Mouse (Mus musculus): ENCODE measurements around the gene Syt16. TPM values are rescaled to one million over a fixed set of nuclear protein-coding genes. Genes with fewer than 3 reads are reported as not detected.

The Syt16 gene
- polyA plus RNA-seq, 1 experiment from 2014 or later: 12.1 TPM

DNA sequence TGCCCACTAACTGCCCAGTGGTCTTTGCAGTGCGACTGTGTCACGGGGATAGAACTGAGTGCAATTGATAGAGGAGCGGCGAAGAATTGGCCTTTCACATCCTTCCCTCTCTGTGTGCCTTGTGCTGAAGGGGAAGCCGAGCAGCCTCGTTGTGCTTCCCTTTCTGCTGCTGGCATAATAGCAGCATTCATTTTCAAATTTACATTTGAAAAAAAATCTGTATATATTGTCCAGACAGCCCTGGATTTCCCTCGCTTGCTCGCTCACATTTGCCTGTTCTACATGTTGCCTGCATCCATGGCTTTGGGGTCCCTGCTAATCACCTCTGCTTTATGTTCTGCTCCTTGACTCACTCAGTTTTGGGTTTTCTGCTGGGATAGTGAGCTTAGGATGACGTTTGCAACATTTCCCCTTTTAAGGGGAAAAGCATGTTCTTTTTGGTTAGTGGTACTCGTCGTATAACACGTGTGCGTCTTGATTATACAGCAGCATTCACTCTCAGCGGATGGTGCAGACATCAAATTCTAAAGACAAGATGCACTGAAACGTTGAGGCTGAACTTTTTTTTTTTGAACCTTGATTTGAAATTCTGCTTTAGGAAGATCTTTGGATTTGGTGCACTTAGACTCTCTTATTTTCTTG lies 271.3 kb downstream of the Syt16 start:
- Histone ChIP-seq H3K4me2 (no peak overlapping the region), H3K9ac (no peak overlapping the region), H3K4me3 (replicated peaks) (no peak overlapping the region), H3K36me3 (replicated peaks) (no peaks in the 10 kb centered on the region), H3K27ac (peak overlapping the region; percentile 51; the same call in 1 of the 2 replicates), H3K9me3 (no peaks in the 10 kb centered on the region), H3K27me3 (no peaks in the 10 kb centered on the region), H3K4me1 (peaks cover 4% of the 10 kb centered on the region)
- ATAC-seq (ENCODE audit: low FRiP score): peak; percentile 60; the same call in 1 of the 2 replicates
- WGBS: 54% methylated on average over 15 of the region's 15 CpGs

- 94% methylated on average over 17 of the region's 17 CpGs for WGBS
- Histone ChIP-seq H3K36me3 (replicated peaks) (no peaks in the 10 kb centered on the region), H3K27ac (no peak overlapping the region), H3K4me3 (replicated peaks) (no peak overlapping the region), H3K27me3 (no peaks in the 10 kb centered on the region), H3K9me3 (no peaks in the 10 kb centered on the region), H3K9ac (no peak overlapping the region), H3K4me1 (no peaks in the 10 kb centered on the region; the same call in 1 of the 2 replicates), H3K4me2 (no peak overlapping the region)
- ATAC-seq (ENCODE audit: low FRiP score): no peak
Observed at GRCm38 (mm10) chr12:74272545-74272944, 275.1 kb downstream of the Syt16 start.

GRCm38 (mm10) chr12:74277265-74277664 lies 279.8 kb downstream of the Syt16 start:
- Histone ChIP-seq H3K4me2 (no peak overlapping the region), H3K4me3 (replicated peaks) (no peak overlapping the region), H3K9ac (no peak overlapping the region), H3K36me3 (replicated peaks) (no peaks in the 10 kb centered on the region), H3K4me1 (no peaks in the 10 kb centered on the region), H3K9me3 (no peaks in the 10 kb centered on the region), H3K27me3 (no peaks in the 10 kb centered on the region), H3K27ac (no peak overlapping the region)
- WGBS: 90% methylated on average over 5 of the region's 5 CpGs
- no peak for ATAC-seq (ENCODE audit: low FRiP score)

- WGBS: 85% methylated on average over 4 of the region's 4 CpGs
- Histone ChIP-seq H3K27ac (no peak overlapping the region), H3K36me3 (replicated peaks) (no peaks in the 10 kb centered on the region), H3K9ac (no peak overlapping the region), H3K4me3 (replicated peaks) (no peak overlapping the region), H3K4me1 (peaks cover 10% of the 10 kb centered on the region), H3K9me3 (no peaks in the 10 kb centered on the region), H3K4me2 (no peak overlapping the region), H3K27me3 (peaks cover 20% of the 10 kb centered on the region)
- no peak for ATAC-seq (ENCODE audit: low FRiP score)
Observed at GRCm38 (mm10) chr12:74281403-74281802, 283.9 kb downstream of the Syt16 start.

DNA sequence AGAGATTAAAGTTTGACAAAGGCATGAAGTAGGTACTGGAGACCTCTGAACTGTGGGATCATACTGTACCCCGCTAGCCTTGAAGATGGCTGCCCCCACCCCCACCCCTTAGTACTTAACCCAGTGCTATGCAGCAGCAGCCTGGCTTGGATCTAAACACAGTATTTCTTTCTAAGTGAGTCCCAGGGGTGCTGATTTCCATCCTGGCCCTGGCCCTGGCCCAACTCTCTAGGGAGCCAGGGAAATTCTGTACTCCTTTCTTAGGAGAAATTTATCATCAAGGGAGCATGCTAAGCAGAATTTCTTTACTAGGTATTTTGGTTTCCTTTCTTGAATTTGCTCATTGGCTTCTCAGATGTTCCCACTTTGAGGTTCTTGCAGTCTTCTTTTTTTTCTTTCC lies 285.4 kb downstream of the Syt16 start:
- H3K9ac ChIP-seq: no peak overlapping the region
- H3K27me3 ChIP-seq: peaks cover 20% of the 10 kb centered on the region
- no peak overlapping the region for H3K4me2 ChIP-seq
- WGBS: 72% methylated on average over 1 of the region's 1 CpGs
- H3K9me3 ChIP-seq: no peaks in the 10 kb centered on the region
- H3K4me3 ChIP-seq (replicated peaks): no peak overlapping the region
- H3K4me1 ChIP-seq: peaks cover 10% of the 10 kb centered on the region
- no peaks in the 10 kb centered on the region for H3K36me3 ChIP-seq (replicated peaks)
- no peak overlapping the region for H3K27ac ChIP-seq
- ATAC-seq (ENCODE audit: low FRiP score): no peak

- peaks cover 11% of the 10 kb centered on the region for H3K4me1 ChIP-seq
- peak overlapping the region; percentile 91 for H3K4me2 ChIP-seq
- H3K4me3 ChIP-seq (replicated peaks): peak overlapping the region; percentile 42
- under 1% methylated on average over 49 of the region's 49 CpGs for WGBS
- no peak overlapping the region for H3K27ac ChIP-seq
- H3K36me3 ChIP-seq (replicated peaks): no peaks in the 10 kb centered on the region
- no peaks in the 10 kb centered on the region for H3K9me3 ChIP-seq
- peak overlapping the region; percentile 47 for H3K9ac ChIP-seq
- peaks cover 20% of the 10 kb centered on the region for H3K27me3 ChIP-seq
- ATAC-seq (ENCODE audit: low FRiP score): peak; percentile 98
Observed at GRCm38 (mm10) chr12:74284020-74284684, 286.7 kb downstream of the Syt16 start.

DNA sequence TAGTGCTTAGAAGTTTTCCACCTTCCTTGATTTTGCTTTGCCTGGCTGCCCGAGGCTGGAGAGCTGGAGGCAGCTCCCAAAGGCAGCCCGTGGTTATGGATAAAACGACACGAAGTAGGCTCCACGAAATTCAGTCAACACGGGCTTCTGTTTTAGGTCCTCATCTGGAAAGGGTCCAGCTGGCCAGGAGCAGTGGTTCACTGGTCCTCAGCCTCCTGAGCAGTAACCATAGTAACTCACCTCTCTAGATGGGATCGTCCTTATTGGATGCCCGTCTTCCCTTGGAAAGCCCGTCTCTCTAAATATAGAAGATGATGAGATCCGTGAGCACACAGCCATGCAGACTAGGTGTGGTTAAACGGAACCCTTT lies 287.2 kb downstream of the Syt16 start:
- peaks cover 20% of the 10 kb centered on the region for H3K27me3 ChIP-seq
- WGBS: 3% methylated on average over 11 of the region's 11 CpGs
- H3K36me3 ChIP-seq (replicated peaks): no peaks in the 10 kb centered on the region
- H3K4me3 ChIP-seq (replicated peaks): peak overlapping the region; percentile 42
- H3K9ac ChIP-seq: peak overlapping the region; percentile 47; the same call in 1 of the 2 replicates
- H3K9me3 ChIP-seq: no peaks in the 10 kb centered on the region
- peak; percentile 11; the same call in 1 of the 2 replicates for ATAC-seq (ENCODE audit: low FRiP score)
- peaks cover 13% of the 10 kb centered on the region for H3K4me1 ChIP-seq
- peak overlapping the region; percentile 91 for H3K4me2 ChIP-seq
- no peak overlapping the region for H3K27ac ChIP-seq

- Histone ChIP-seq H3K27ac (no peak overlapping the region), H3K4me2 (no peak overlapping the region), H3K4me1 (peaks cover 4% of the 10 kb centered on the region; the same call in 1 of the 2 replicates), H3K9me3 (no peaks in the 10 kb centered on the region), H3K4me3 (replicated peaks) (no peak overlapping the region), H3K27me3 (peaks cover 3% of the 10 kb centered on the region; the same call in 1 of the 2 replicates), H3K9ac (no peak overlapping the region), H3K36me3 (replicated peaks) (no peaks in the 10 kb centered on the region)
- no peak for ATAC-seq (ENCODE audit: low FRiP score)
- 86% methylated on average over 4 of the region's 4 CpGs for WGBS
Observed at GRCm38 (mm10) chr12:74290983-74291382, 293.5 kb downstream of the Syt16 start.

GRCm38 (mm10) chr12:74293624-74294023 lies 296.2 kb downstream of the Syt16 start:
- Histone ChIP-seq H3K27me3 (no peaks in the 10 kb centered on the region), H3K9me3 (no peaks in the 10 kb centered on the region), H3K9ac (no peak overlapping the region), H3K4me2 (no peak overlapping the region), H3K4me1 (peaks cover 4% of the 10 kb centered on the region; the same call in 1 of the 2 replicates), H3K27ac (no peak overlapping the region), H3K36me3 (replicated peaks) (no peaks in the 10 kb centered on the region), H3K4me3 (replicated peaks) (no peak overlapping the region)
- 4% methylated on average over 4 of the region's 4 CpGs for WGBS
- 0 out of 2 replicates have a peak, but pooled peaks have one; percentile 30 for ATAC-seq (ENCODE audit: low FRiP score)

DNA sequence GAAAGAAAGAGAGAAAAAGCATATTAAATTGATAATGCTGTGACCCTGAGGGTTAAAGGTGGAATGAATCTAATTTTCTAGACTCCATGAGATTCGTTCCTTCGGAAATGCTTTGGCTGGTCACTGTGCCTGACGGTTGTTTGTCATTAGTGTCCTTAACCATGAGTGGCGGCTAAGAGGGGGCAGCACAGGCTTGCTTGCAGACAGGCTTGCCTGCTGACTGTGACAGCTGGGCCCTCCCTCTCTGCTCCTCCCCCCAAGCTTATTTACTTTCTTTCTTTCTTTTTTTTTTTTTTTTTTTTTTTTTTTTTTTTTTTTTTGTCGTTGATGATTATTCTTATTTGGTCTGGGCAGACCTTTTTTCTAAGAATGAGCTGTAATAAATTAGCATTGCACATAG lies 298.9 kb downstream of the Syt16 start:
- Histone ChIP-seq H3K4me1 (no peaks in the 10 kb centered on the region), H3K9me3 (no peaks in the 10 kb centered on the region), H3K36me3 (replicated peaks) (no peaks in the 10 kb centered on the region), H3K27me3 (no peaks in the 10 kb centered on the region), H3K27ac (no peak overlapping the region), H3K4me2 (no peak overlapping the region), H3K4me3 (replicated peaks) (no peak overlapping the region), H3K9ac (no peak overlapping the region)
- ATAC-seq (ENCODE audit: low FRiP score): no peak
- 50% methylated on average over 5 of the region's 5 CpGs for WGBS

DNA sequence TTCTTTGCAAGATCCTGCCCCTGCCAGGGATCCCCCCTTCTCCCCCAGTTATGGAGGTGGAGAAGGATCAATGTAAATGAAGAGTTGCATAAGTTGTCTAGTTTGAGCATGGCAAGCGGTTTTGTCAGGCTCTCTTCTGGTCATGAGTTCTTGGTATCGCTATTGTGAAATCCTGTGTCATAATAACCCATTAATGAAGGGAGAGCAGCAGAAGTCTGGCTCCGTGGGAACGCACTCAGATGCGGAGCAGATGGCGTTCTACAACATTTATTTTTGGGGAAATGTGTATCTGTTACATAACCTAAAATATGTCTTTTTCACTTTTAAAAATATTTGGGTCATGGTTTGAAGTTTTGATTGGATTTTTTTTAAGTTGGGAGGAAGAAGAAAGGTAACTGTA lies 304.1 kb downstream of the Syt16 start:
- Histone ChIP-seq H3K9me3 (no peaks in the 10 kb centered on the region), H3K36me3 (replicated peaks) (no peaks in the 10 kb centered on the region), H3K27ac (no peak overlapping the region), H3K4me2 (no peak overlapping the region), H3K27me3 (no peaks in the 10 kb centered on the region), H3K4me3 (replicated peaks) (no peak overlapping the region), H3K9ac (no peak overlapping the region), H3K4me1 (0 out of 2 replicates have a peak, but pooled peaks cover 7% of the 10 kb centered on the region)
- ATAC-seq (ENCODE audit: low FRiP score): no peak
- 93% methylated on average over 6 of the region's 6 CpGs for WGBS

DNA sequence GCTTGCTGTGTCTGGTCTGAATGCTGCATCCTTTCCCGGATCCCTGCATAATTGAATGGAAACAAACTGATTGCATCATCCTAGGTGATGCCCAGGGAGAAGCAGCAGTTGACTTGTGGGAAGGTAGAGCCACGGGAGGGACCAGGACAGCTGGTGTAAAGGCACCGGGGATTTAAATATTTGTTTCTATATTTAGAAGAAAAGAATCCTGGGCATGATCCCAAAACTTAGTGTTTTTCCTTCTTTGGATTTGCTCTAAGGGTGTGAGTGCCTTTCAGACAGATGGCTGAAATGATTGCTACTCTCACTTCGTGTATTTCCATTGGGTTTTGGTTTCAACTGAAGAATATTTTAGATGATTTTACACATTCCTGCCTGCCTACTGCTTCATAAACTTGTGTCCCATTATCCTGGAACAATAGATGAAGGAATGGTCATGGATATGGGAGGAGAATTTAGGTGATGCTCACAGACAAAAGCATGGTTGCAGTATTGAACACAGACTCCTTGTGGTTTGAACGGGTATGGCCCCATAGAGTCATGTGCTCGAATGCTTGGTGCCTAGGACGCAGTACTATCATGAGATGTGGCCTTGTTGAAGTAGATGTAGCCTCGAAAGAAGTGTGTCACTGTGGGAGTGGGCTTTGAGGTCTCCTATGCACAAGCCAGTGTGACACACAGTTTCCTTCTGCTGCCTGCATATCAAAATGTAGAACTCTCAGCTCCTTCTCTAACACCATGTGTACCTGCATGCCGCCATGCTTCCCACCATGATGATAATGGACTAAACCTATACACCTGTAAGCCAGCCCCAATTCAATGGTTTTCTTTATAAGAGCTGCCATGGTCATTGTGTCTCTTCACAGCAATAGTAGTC lies 306.2 kb downstream of the Syt16 start:
- WGBS: 74% methylated on average over 9 of the region's 9 CpGs
- ATAC-seq (ENCODE audit: low FRiP score): no peak
- no peak overlapping the region for H3K27ac ChIP-seq
- 0 out of 2 replicates have a peak, but pooled peaks cover 7% of the 10 kb centered on the region for H3K4me1 ChIP-seq
- H3K36me3 ChIP-seq (replicated peaks): no peaks in the 10 kb centered on the region
- H3K9me3 ChIP-seq: no peaks in the 10 kb centered on the region
- H3K9ac ChIP-seq: no peak overlapping the region
- H3K4me3 ChIP-seq (replicated peaks): no peak overlapping the region
- no peaks in the 10 kb centered on the region for H3K27me3 ChIP-seq
- H3K4me2 ChIP-seq: no peak overlapping the region

Data from forebrain, embryonic 12.5 days (tissue).